Mouse (Mus musculus) mature B cell (primary cell): ENCODE data around the gene Gp5.

ENCODE experiments used
- in situ Hi-C: fragments of 300-500 bp; cut with MboI; formaldehyde crosslinking; loops from 2 replicates; pipeline ENCODE4 v1.14.3; 2019

Gene Gp5

GRCm38 (mm10) chr16:30280676-30281297 lies 29.8 kb downstream of the Gp5 start:
- in situ Hi-C loops, result no loop called here

GRCm38 (mm10) chr16:30278406-30278805 lies 32.2 kb downstream of the Gp5 start:
- in situ Hi-C loops, result no loop called here

- in situ Hi-C loops, result no loop called here
Measured at GRCm38 (mm10) chr16:30275558-30276340, 34.8 kb downstream of the Gp5 start.

- in situ Hi-C loops, result no loop called here
Measured at GRCm38 (mm10) chr16:30273065-30273464, 37.5 kb downstream of the Gp5 start.

- in situ Hi-C loops, result no loop called here
Measured at GRCm38 (mm10) chr16:30271941-30272595, 38.5 kb downstream of the Gp5 start.

- in situ Hi-C loops, result no loop called here
Measured at GRCm38 (mm10) chr16:30271223-30271761, 39.3 kb downstream of the Gp5 start.

GRCm38 (mm10) chr16:30267359-30267758 lies 43.2 kb downstream of the Gp5 start, which contains the start of gene Cpn2:
Gene Cpn2 (minus strand): TSS chr16:30267499.
- in situ Hi-C loops, result no loop called here

GRCm38 (mm10) chr16:30266561-30266960 lies 44.0 kb downstream of the Gp5 start:
- in situ Hi-C loops, result no loop called here

GRCm38 (mm10) chr16:30265611-30266010 lies 45.0 kb downstream of the Gp5 start:
- in situ Hi-C loops, result no loop called here

- in situ Hi-C loops, result no loop called here
Measured at GRCm38 (mm10) chr16:30263156-30263555, 47.4 kb downstream of the Gp5 start.

GRCm38 (mm10) chr16:30262664-30263063 lies 47.9 kb downstream of the Gp5 start:
- in situ Hi-C loops, result no loop called here

GRCm38 (mm10) chr16:30262157-30262556 lies 48.4 kb downstream of the Gp5 start:
- in situ Hi-C loops, result no loop called here

GRCm38 (mm10) chr16:30261341-30261740 lies 49.2 kb downstream of the Gp5 start:
- in situ Hi-C loops, result no loop called here

GRCm38 (mm10) chr16:30260012-30260635 lies 50.5 kb downstream of the Gp5 start:
- in situ Hi-C loops, result no loop called here

- in situ Hi-C loops, result no loop called here
Measured at GRCm38 (mm10) chr16:30259444-30259843, 51.1 kb downstream of the Gp5 start.

- in situ Hi-C loops, result no loop called here
Measured at GRCm38 (mm10) chr16:30258441-30258840, 52.1 kb downstream of the Gp5 start.

- in situ Hi-C loops, result no loop called here
Measured at GRCm38 (mm10) chr16:30257718-30258117, 52.9 kb downstream of the Gp5 start.
